Mouse (Mus musculus): ENCODE results near the gene Dis3.
A peak's percentile ranks its signal among the peaks of the same experiment; 100 is the strongest.

DNA sequence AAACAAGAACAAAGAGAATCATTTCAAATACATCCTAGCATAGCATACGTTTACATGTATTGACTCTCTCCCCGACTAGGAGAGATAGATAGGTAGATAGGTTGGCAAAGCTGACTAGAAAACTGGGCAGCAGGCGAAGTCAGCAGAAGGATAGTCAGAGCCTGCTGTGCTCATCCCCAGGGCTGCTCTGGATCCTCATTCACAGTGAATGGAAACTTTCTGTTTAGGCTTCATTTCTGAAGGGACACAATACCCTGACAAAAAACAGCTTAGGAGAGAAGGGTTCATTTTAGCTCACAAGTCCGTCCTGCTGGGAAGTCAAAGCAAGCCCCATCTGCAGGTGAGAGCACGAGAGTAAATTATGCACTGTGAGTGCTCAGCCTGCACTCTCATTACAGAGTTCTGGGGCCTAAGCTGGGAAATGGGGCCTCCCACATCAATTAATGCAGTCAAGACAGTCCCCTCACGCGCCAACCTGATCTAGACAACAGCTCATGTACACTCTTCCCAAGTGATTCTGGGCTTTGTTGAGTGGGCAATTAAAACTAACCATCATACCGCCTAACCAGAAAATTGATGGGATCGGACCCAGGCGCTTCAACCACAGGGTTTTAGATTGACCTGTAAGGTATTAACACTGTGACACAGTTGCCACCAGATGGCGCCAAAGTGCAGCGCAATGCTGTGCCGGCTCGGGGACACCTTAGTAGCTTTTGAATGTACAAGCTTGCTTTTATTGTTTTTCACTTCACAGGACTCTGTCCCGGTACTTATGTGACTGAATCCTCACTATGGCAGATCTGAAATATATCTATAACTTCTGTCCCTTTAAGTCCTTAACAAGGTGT is 42.4 kb upstream of the Dis3 start:
- TF ChIP-seq CTCF (IDR thresholded peaks at IDR 0.05; ENCODE audit: borderline replicate concordance, control insufficient read depth, extremely low read depth, insufficient read depth, low read length, poor library complexity), result peak; percentile 85; the same call in 1 of the 2 replicates
- TF ChIP-seq POLR2A (IDR thresholded peaks at IDR 0.05; ENCODE audit: control insufficient read depth, extremely low read depth, insufficient read depth, low read length, poor library complexity), result no peak
